Mouse (Mus musculus) frontal cortex, adult 2 months (tissue): ENCODE measurements around the gene Rhno1. TPM values are rescaled to one million over a fixed set of nuclear protein-coding genes. Genes with fewer than 3 reads are reported as not detected.

Source experiments
- DNase-seq, 2 experiments: peaks; one replicate each; pipeline ENCODE4 v3.0.0; 2022; ENCODE audit warnings: low spot score in 1 of 2; ENCODE audit errors: extremely low spot score in 1 of 2
- polyA plus RNA-seq: library from polyadenylated mRNA; depleted of rRNA; stranded (reverse); fragments of >200 nt; gene quantifications from 2 replicates; pipeline ENCODE4 v1.2.3, GENCODE M21; 2012

Gene Rhno1
- polyA plus RNA-seq, 1 experiment: 13.9 TPM

DNA sequence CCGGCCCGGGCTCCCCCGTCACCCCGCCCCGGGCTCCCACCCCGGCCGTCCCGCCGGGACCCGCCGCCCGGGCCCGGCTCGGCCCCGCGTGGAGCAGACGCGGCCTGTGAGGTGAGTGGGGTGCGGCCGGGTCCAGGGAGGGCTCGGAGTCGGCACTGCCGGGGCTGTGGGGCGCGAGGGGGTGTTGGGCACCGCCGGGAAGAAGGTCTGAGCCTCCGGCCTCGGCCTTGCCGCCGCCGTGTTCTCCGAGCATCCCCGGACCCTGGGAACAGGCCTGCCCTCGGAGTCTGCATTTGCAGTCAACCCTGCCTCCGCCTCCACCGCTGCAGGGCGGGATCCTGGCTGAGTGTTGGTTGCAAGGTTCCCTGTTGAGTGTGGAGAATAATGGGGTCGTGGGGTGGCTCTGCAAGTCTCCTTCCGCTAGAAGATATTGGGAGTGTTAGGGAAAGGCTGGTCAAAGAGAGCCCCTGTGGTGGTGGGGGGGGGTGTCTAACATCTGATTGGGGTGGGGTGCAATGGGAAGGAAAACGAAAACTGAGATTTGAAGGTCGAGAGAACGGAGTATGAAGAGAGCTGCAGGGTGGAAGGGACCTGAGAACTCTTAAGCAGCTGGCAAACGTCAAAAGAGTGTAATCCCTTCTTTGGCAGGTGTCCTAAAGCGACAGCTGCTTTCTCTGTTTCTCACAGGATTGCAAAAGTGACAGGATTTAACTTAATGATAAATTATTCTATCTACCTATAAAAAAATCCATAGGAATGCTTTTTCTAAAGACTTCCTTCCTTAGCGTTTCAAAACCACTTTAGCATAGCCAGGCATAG is 505 bp upstream of the Rhno1 start:
- no peak for DNase-seq

DNA sequence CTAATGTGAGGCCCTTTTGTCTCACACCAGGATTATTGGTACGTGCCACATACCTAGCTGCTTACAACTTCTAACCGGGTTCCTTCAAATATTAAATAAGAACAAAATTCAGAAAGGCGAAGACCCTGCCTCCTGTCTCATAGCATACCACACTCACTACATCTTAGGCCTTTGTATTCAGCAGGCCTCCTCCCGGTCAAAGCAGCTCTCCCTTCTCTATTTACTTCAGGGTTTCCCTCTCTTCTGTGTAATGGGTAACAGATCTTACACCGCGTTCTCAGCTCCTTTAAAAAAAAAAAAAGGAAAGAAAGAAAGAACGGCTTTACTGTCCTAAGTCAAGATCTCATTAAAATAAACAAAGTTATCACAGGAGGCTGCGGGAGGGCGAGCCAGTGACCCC is 810 bp downstream of the Rhno1 start:
- no peak for DNase-seq

DNA sequence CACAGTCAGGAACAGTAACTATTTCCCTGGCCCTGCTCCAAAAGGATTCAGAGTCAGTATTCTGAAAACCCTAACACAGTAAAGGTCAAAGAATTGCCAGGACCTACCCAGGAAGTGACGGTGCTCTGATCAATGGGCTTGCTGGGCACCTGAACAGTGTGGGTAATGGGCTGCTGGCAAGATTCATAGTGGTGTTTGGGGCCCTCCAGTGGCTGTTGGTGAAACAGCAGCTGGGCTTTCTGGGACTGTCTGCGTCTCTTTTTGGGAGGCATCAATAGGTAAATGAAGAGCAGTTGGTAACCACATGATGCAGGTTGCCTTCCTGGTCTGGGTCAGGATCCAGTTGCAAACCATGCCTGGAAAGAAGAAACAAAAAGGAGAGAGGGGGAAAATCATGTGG is 3.7 kb downstream of the Rhno1 start:
- DNase-seq: peak in 1 of 2 experiments; percentile 84

DNA sequence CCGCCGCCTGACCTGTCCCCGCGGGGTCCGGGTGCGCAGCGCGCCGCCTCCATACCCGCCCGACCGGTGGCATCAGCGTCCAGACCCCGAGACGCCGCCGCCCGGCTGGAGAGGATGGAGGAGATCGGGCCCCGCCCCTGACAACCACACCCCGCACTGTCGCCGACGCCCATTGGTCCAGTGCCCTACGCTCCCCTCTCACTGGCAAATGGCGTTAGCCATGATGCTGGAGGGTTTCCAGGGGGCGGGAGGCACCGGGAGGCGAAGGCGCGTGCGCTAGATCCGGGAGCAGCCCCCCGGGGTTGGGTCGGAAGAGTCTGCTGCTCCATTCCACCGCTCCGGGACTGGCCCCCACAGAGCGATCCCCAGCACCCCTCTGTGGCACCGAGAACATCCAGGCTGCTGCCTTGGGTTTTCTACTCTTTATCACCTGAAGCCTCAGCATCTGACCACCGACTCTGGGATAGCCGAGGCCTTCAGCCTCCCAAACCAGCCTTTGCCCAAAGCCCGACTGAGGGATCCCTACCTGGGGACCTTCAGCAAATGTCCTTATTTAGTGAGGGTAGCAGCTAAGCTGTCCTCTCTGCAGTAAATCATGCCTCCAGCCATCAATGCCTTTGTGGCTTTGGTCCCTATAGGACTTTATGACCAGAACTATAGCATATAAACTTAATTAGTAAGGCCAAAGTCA is 6.8 kb downstream of the Rhno1 start, which contains the start of gene Tulp3:
Tulp3 (minus strand) TSS at position 126 of the 691 bp plus-strand sequence.
- peak; percentile 93 to 98 for DNase-seq

DNA sequence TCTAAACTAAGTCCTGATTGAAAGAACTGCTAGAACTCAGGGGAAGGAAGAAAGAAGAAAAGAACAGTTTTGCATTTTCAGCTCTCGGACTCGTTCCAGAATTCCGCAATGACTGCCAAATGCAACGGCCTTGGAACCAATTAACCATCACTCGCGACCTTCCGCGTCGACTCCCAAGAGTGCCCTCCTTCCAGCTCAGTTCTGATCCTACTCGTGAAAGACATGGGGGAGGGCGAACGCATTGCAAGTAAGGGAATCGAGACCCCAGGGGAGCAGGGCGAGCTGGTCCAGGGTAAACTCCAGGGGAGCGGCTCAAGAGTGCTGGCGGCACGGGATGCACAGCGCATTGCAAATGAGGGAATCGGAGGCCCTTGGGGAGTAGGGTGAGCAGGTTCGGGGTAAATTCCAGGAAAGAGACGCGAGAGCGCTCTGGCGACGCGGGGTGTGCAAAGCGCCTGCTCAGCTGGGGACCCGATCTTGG is 7.5 kb downstream of the Rhno1 start:
- peak in 1 of 2 experiments; percentile 55 for DNase-seq

DNA sequence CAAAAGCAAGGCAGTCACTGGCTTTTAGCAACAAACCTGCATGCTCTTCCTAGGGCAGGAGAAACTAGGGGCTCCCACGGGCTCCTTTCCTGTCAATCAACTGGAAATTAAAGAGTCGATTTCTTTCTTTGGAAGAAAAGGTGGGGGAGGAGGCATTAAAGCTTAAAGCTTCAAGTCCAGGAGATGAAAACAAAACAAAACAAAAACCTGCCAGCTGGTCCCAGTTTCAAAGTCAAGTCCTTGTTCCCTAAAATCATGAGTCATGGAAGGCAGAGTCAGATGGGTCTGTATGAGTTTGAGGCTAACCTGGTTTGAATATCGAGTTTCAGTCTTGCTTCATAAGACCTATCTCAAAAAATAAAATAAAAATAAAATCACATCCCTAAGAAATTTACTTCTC is 8.6 kb downstream of the Rhno1 start:
- DNase-seq: no peak

DNA sequence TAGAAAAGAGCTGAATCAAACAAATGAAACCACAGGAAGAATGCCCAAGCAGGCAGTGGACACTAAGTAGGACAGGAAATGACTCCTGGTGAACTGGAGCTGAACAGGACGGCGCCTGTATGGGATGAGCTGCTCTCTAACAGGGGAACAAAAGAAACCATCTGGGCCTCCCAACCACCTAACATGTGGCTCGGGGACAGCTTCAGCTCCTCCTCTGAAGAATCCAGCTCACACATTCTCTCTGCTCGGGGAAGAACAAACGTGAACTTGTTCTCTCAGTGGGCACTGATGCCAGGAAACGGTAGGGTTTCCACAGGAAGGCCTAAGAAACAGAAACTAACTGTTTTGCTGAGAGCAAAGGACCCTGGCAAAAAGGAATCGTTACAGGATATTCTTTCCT is 13.0 kb downstream of the Rhno1 start:
- DNase-seq: peak in 1 of 2 experiments; percentile 42

DNA sequence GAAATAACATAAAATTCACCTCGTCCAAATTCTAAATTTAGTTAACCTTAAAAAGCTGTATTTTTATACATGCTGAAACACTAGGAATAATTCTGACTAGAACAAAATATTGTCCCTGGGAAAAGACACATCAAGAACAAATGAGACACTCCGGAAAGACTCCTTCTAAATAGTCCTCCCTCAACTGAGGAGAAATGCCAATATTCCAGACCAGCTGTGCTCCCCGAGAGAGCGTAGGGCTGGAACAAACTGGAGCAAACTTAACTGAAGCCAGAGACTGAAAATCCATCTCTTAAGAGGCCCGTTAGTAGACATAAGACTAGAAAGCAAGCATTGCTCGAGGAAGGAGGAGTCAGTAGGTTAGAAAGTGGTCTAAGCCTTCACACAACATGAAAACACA is 15.9 kb downstream of the Rhno1 start:
- peak in 1 of 2 experiments; percentile 37 for DNase-seq

DNA sequence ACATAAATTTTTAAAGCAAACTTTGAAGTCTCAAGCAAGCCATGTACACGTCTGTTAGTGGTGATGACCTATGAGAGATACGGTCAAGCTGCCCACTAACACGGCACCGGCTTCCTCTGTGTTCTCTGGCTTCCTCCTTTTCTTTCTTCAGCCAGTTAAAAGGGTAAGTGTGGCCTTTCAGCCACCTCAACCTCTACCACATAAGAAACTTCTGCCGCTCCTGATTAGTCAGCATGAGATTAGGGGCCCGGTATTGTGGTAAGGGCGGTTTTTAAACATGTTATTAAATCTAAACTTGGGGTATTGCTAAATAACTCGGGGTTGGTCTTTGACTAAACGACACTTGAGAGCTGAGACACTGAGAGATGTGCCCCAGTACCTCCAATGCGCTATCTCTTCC is 17.1 kb downstream of the Rhno1 start:
- no peak for DNase-seq

DNA sequence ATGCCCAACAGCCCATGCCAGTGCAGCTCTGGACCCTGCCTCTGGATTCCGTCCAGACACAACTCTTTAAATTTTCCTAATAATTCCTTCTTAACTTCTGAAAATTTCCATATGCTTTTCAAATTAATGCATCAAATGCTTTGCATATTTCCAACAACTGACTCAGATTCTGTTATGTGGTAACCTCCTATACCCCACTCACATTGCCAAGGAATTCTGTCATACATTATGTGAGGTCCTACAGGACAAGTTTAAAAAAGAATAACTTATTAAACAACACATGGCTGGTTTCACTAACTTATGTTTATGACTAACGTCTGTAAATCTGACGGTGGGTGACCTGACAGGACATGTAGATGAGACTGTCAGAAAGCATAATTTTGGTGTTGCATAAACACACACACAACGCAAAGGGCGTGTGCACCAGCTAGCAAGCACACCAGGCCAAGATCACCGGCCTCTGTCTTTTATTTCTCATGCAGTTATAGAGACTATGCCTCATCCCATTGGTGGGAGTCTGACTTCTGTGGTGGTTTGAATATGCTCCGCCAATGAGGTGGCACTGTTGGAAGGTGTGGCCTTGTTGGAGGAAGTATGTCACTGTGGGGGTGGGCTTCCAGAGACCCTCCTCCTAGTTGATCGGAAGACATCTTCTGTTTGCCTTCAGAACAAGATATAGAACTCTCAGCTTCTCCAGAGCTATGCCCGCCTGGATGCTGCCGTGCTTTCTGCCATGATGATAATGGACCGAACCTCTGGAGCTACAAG is 20.6 kb downstream of the Rhno1 start:
- DNase-seq: no peak

DNA sequence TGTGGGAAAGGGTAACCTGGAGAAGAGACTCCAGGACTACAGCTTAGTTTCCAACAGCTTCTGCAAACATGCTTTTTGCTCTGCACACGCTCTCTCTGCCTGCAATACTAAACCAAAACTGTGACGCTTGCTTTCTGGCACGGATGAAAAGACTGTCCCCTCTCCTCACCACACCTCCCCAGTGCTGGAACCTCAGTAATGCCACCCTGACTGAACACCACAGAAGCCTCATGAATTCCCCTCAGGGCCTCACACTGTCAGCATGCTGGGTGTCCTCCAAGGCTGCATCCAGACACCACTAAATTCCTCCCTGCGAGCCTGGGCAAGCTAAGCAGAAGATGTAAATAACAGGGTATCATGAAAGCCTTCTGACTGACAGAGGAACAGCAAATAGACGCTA is 23.8 kb downstream of the Rhno1 start:
- DNase-seq: no peak

DNA sequence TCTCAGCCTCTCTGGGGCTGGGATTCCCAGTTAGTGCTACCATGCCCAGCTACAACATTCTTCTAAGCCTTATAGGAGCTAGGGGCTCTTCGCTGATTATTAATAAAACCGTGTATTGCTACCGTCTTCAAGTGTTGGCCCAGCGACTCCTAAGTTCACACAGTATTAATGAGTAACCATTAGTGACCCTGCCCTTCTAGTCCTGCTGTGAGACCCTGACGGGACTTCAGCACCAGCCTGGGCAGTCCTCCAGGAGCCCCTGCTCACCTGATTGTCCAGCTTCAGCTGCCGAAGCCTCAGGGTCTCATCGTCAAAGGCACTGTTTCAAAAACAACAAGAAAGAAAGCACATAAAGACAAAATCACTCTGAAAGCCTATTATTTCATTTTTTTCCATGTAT is 25.2 kb downstream of the Rhno1 start:
- DNase-seq: no peak

DNA sequence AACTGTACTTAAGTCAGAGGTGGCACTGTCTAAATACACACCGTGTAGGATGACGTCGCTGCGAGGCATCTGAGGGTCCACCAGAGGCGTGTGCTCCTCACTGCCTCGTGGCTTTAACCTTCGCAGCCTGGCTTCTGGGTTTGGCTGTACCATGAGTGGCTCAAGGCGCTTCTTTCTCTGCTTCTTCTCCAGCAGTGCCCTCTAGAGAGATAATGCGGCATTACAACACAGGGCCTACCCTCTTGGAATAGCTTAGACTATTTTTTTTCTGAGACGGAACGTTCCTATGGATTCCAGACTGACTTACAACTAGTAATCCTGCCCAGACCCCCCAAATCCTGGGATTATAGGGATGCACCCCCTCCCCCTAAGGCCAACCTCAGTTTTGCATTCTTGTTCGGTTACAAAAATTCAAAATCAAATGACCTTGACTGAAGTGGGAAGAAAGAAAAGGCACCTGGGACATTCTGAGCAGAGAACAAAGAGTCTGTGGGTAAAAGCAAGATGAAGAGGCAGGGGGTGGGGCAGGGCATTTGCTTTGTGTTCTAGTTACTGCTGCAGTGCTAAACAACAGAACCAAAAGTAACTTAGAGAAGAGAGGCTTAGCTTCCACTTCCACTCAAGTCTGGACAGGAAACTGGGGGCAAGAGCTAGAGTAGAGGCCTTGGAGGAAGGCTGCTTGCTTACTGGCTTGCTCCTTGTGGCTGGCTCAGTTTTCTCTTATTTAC is 28.1 kb downstream of the Rhno1 start:
- DNase-seq: peak; percentile 44 to 89

DNA sequence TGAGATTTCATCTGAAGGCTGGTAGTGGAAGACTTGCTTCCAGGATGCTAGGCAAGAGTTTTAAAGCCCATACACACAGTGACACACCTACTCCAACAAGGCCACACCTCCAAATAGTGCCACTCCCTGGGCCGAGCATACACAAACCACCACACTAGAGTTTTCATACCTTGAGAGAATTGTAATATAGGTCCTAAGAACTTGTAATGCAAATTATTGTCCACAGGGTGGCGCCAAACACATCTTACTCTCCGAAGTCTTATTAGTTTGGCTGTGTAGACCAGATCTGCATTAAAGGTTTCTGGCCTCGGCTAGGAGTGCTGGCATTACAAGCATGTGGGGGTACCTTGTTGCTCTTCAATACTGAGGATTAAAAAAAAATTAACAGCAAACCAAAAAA is 44.4 kb downstream of the Rhno1 start:
- DNase-seq: peak; percentile 42 to 88

DNA sequence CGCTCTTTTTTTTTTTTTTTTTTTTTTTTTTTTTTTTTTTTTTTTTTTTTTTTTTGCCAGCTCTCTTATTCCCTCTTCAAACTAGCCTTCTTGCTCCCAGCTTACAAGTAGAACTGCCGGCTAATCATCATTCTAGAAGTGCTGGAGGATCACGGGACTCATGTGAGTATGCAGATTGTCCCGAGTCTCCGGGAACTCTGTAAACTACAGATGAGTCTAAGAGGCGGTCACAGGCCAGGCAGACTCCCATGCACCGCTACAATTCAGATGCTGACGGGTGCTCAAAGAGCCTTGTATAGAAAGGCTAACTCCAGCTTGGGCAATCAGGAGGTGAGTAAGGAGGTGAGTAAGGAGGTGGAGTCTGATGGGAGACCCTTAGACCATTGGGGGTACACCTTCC is 47.1 kb downstream of the Rhno1 start:
- DNase-seq: no peak

DNA sequence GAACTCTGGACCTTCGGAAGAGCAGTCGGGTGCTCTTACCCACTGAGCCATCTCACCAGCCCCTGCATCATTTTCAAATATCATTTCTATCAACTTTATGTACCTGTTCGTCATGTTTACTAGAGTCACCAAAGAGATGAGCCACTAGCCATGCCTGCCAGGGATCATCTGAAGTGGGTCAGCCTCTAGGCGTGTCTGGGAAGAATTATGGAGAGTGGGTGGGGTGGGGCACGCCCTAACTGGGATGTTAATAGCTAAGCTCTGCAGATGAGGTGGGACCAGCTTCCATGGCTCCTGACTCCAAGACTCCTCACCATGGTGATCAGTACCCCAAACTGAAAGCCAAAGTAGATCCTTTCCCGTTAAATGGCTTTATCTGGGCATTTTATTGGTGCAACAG is 47.9 kb downstream of the Rhno1 start:
- no peak for DNase-seq

DNA sequence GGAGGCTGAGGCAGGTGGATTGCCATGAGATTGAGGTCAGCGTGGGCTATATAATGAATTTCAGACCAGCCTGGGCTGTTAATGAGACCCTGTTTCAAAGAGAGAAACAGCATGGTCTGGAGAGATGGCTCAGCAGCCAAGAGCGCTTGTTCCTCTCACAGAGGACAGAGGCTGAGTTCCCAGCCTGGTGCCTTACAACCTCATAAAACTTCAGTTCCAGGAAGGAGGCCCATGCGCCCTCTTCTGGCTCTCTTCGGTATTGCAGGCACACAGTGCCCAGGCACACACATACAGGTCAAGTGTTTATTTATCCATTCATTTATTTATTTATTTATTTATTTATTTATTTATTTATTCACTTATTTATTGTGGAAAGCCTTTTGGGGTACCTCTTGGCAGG is 54.4 kb downstream of the Rhno1 start:
- DNase-seq: peak in 1 of 2 experiments; percentile 52
